Mouse (Mus musculus): ENCODE measurements around the gene Sucla2. TPM values are rescaled to one million over a fixed set of nuclear protein-coding genes. Genes with fewer than 3 reads are reported as not detected.

Sucla2 gene
- polyA plus RNA-seq (2016; fragmentation: Nextera tagmentation; extraction: Ambion mirVana): 138 and 179 TPM in 2 replicates

DNA sequence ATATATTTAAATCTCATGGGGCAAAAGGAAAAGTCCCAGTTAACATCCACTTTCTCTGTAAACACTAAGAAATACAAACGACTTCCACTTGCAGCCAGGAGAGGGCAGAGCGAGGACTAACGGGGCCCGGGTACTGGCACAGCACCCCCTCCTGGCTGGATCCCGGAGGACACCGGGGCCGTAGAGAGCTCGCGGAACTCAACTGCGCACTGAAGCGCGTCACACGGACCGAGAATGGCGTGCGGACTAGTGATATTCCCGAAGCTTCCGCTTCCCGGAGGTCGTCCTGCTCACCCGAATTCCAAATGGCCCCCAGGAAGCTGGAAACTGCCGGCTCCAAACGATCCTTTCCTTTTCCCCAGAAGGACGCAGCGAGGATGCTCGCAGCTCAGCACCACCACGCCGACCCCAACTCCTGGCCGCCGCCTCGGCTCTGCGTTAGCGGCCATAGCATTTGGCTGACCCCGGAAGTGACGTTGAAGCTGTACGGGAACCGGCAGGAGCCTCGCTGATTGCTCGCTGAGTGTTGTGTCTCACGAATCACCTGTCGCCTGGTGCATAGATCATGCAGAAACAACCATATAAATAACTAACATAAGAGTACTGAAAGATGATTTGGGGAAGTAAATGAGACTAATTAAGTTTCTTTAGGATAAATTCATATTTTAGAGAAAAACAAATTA, at the start of gene Sucla2:
Sucla2 (plus strand) TSS at position 554 of the 683 bp plus-strand sequence.
- Histone ChIP-seq H3K4me1 (no peaks in the 10 kb centered on the region), H3K4me3 (peak within 1 kb of the TSS; percentile 60), H3K36me3 (no peaks in the 10 kb centered on the region; the same call in 1 of the 2 replicates), H3K9me3 (no peaks in the 10 kb centered on the region), H3K27ac (peak within 1 kb of the TSS; percentile 91), H3K27me3 (ENCODE audit: insufficient read depth, poor library complexity, severe bottlenecking) (no peaks in the 10 kb centered on the region)
- under 1% methylated on average over 41 of the region's 41 CpGs for WGBS
- DNase-seq (ENCODE audit: low spot score): peak; percentile 96

DNA sequence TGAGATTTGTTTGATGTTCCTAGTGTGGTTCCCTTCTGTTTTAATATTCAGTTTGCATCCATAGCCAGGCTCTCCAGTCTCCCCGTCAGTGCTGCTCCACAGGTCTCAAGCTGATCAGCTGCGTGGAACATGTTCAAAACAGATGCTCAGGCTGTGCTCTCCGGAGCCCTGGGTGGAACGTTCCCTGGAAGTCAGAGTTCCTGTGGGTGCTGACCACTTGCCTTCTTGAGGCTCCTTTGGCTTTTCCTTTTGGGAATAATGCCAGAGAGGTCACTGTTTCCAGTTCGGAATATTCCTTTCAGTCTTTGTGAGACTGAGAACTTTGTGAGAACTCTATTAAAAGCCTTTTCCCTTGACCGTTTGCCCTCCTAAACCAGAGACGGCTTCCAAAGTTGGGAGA, 49.6 kb upstream of the Sucla2 start:
- no peak for DNase-seq (ENCODE audit: low spot score)
- Histone ChIP-seq H3K27me3 (ENCODE audit: insufficient read depth, poor library complexity, severe bottlenecking) (no peaks in the 10 kb centered on the region), H3K4me1 (peaks cover 6% of the 10 kb centered on the region; the same call in 1 of the 2 replicates), H3K4me3 (no peak overlapping the region), H3K36me3 (no peaks in the 10 kb centered on the region), H3K9me3 (no peaks in the 10 kb centered on the region), H3K27ac (no peak overlapping the region)
- 73% methylated on average over 7 of the region's 7 CpGs for WGBS

DNA sequence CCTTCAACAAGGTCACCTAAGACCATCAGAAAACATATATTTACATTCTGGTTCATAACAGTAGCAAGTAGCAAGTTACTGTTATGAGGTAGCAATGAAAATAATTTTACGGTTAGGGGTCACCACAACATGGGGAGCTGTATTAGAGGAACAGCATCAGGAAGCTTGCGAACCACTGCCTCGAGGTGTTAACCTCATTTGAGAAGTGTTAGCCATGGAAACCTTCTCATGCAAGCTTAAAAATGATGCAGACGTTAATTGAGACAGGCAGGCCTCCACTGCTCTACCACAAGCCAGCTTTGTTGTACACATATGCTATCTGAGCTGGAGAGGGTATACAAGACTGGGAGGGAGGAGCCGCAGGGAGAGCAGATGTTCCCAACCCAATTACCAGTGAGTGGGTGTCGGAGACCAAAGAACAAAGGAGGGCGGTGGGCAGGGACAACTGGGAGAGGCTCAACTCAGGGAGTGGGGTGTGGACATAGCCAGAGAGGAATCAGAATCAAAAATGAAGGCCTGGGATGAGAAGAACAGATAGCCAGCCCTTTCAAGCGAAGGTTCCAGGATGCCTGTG, 48.7 kb upstream of the Sucla2 start:
- Histone ChIP-seq H3K4me3 (no peak overlapping the region), H3K9me3 (no peaks in the 10 kb centered on the region), H3K27me3 (ENCODE audit: insufficient read depth, poor library complexity, severe bottlenecking) (no peaks in the 10 kb centered on the region), H3K27ac (no peak overlapping the region), H3K36me3 (no peaks in the 10 kb centered on the region), H3K4me1 (peaks cover 10% of the 10 kb centered on the region; the same call in 1 of the 2 replicates)
- 83% methylated on average over 8 of the region's 8 CpGs for WGBS
- DNase-seq (ENCODE audit: low spot score): no peak

DNA sequence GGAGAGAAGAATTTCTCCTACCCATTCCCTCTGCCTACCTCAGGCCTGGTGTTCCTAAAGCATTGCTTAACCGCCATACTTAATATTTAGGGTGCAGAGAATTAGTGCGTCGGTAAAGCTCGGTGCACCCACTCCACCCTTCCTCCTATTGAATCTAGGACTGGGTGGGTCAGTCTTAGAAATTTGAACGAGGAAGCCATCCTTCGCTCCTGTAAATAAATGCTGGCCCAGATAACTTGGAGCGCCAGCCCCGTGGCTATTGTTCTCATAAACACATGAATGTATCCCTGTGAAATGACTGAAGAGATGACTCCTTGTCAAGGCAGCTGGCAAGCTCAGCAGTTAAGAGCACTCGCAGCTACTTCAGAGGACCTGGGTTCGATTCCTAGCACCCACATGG, 48.0 kb upstream of the Sucla2 start:
- no peak for DNase-seq (ENCODE audit: low spot score)
- Histone ChIP-seq H3K4me3 (no peak overlapping the region), H3K36me3 (no peaks in the 10 kb centered on the region), H3K27me3 (ENCODE audit: insufficient read depth, poor library complexity, severe bottlenecking) (no peaks in the 10 kb centered on the region), H3K27ac (no peak overlapping the region), H3K9me3 (no peaks in the 10 kb centered on the region), H3K4me1 (peaks cover 14% of the 10 kb centered on the region; the same call in 1 of the 2 replicates)
- 90% methylated on average over 10 of the region's 10 CpGs for WGBS

DNA sequence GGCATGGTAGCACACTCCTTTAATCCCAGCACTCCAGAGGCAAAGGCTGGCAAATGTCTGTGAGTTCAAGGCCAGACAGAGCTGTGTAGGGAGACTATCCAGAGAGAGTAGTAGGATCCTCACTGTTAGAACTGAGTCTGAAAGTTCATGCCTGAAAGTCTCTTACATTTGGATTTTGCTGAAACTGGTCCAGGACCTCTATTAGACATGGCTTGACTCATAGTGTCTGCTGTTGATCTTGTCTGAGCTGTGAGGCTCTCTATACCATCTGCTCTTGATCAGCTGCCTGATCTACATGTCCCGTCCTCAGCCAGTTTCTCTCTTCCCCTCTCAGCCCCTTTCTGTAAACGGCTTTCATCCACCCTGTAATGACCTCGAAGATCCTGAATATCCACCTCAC, 46.8 kb upstream of the Sucla2 start:
- H3K9me3 ChIP-seq: no peaks in the 10 kb centered on the region
- no peak overlapping the region for H3K27ac ChIP-seq
- H3K4me1 ChIP-seq: peaks cover 14% of the 10 kb centered on the region; the same call in 1 of the 2 replicates
- 67% methylated on average over 3 of the region's 3 CpGs for WGBS
- DNase-seq (ENCODE audit: low spot score): no peak
- H3K27me3 ChIP-seq (ENCODE audit: insufficient read depth, poor library complexity, severe bottlenecking): no peaks in the 10 kb centered on the region
- H3K36me3 ChIP-seq: no peaks in the 10 kb centered on the region
- no peak overlapping the region for H3K4me3 ChIP-seq

DNA sequence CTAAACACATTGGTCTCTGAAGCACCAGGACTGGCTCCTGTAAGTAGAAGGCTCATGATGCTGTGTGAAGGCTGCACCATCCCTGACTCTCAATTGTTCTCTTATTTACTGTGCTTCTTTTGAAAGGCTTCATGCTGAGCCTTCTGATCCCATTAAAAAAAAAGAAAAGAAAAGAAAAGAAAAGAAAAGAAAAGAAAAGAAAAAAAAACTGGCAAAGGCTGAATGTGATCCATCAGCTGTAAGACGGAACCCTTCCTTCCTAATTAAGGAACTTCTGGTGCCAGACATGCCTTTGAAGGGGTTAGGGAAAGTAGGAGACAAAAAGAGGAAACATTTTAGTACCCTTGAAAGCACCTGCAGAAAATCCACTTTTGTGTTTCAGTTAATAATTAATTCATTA, 45.3 kb upstream of the Sucla2 start:
- Histone ChIP-seq H3K27me3 (ENCODE audit: insufficient read depth, poor library complexity, severe bottlenecking) (no peaks in the 10 kb centered on the region), H3K4me3 (no peak overlapping the region), H3K27ac (no peak overlapping the region), H3K9me3 (no peaks in the 10 kb centered on the region), H3K4me1 (0 out of 2 replicates have a peak, but pooled peaks cover 11% of the 10 kb centered on the region), H3K36me3 (no peaks in the 10 kb centered on the region)
- WGBS: 56% methylated on average over 1 of the region's 1 CpGs
- DNase-seq (ENCODE audit: low spot score): no peak

DNA sequence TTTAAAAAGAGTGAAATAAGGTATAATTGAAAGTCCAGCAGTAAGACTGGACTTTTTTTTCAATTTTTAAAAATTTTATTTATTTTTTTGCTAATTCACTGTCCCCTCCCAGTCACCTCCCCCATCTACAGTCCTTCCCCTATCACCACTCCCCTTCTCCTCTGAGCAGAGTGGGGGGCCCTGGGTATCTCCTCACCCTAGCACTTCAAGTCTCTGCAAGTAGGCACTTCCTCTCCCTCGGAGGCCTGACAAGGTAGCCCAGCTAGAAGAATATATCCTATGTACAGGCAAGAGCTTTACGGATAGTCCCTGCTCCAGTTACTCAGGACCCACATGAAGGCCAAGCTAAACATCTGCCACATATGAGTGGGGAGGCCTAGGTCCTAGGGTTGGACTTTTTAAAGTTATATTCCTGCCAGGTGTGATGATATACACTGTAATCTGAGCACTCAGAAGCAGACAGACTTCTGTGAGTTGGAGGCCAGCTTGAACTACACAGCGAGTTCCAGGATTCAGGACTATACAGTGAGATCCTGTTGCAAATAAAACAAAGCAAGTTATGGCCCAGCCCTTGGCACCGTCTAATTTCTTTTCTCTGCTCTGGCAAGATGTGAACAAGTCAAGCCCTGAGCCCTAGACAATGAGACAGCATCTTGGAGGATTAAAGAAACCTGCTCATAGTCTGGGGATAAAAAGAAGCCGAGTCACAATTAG, 41.4 kb upstream of the Sucla2 start:
- H3K27ac ChIP-seq: no peak overlapping the region

DNA sequence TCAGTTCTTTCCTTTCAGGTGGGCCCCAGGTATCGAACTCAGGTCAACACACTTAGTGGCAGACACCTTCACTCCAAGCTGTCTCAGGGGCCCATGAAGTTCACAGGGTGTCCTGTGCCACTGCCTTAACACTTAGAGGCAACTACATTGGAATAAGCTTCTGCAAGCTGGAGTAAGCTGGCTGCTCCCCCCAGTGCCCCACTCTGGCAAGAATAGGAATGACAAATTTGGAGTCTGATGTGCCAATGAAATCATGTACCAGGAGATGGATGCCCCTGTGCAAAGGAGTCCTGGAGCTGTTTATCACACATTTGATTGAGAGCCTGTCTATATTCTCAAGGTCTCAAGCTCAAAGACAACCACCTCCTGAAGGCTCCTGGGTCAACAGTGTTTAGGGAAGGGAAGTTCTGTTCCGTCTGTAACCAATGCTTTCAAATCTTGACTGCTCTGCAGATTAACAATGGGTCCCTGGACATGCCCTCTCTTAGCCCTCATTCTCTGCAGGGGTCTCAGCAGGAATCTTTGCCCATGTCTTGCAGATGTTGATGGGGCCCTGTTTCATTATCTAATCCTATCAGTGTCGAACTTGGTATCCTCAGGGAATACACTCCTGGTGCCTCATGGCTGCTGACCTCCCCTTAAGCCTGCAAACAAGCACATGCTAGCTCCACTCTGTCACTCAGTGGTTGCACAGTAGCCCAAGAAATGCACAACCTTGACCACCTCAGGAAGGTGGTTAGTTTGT, 40.6 kb upstream of the Sucla2 start:
- H3K9me3 ChIP-seq: no peaks in the 10 kb centered on the region
- 70% methylated on average over 3 of the region's 3 CpGs for WGBS
- no peaks in the 10 kb centered on the region for H3K36me3 ChIP-seq
- 0 out of 2 replicates have a peak, but pooled peaks cover 10% of the 10 kb centered on the region for H3K4me1 ChIP-seq
- peak; percentile 73 for DNase-seq (ENCODE audit: low spot score)
- H3K27me3 ChIP-seq (ENCODE audit: insufficient read depth, poor library complexity, severe bottlenecking): no peaks in the 10 kb centered on the region
- H3K27ac ChIP-seq: no peak overlapping the region
- H3K4me3 ChIP-seq: no peak overlapping the region

More for the DNA sequence above, 41.4 kb upstream of the Sucla2 start:
- Histone ChIP-seq H3K9me3 (no peaks in the 10 kb centered on the region), H3K27me3 (ENCODE audit: insufficient read depth, poor library complexity, severe bottlenecking) (no peaks in the 10 kb centered on the region), H3K4me1 (0 out of 2 replicates have a peak, but pooled peaks cover 11% of the 10 kb centered on the region), H3K4me3 (no peak overlapping the region), H3K36me3 (no peaks in the 10 kb centered on the region)
- no peak for DNase-seq (ENCODE audit: low spot score)
- 83% methylated on average over 5 of the region's 5 CpGs for WGBS

DNA sequence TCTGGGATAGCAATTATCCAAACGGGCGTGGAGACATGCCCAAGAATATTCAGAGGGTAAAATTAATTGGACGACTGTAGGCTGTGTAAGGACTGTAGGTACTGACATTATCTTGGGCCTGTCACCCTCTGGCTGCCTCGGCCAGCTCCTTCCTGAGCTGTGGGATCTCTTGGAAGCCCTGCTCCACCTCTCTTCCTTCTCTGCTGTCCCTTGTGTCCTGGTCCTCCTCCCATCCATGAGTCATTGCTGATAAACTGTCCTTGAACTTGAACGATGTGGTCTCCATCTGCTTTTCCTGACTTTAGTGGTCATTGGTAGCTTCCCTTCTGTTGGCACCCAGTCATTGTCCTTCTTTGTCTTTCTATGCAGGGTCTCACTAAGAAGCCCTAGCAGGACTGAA, 38.5 kb upstream of the Sucla2 start:
- DNase-seq (ENCODE audit: low spot score): no peak
- Histone ChIP-seq H3K27ac (no peak overlapping the region), H3K9me3 (0 out of 2 replicates have a peak, but pooled peaks cover 3% of the 10 kb centered on the region), H3K4me3 (no peak overlapping the region), H3K27me3 (ENCODE audit: insufficient read depth, poor library complexity, severe bottlenecking) (no peaks in the 10 kb centered on the region), H3K36me3 (no peaks in the 10 kb centered on the region), H3K4me1 (0 out of 2 replicates have a peak, but pooled peaks cover 2% of the 10 kb centered on the region)
- 49% methylated on average over 5 of the region's 5 CpGs for WGBS

DNA sequence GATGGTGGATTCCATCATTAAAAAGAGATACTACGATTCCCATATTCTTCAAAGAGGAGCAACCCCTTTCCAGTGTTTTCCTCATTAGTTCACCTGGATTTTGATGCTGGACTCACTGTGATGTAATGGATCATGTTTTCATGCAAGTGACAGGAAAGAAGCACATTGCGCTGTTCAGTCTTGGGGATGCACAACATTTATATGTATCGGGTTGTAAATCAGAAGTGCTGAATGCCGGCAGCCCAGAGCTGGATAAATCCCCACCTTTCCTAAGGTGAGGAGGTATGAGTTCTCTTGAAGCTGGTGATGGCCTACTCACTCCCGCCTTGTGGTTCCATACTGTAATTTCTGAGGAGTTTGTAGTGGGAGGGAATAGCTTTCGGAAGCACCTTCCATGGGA, 31.8 kb upstream of the Sucla2 start:
- Histone ChIP-seq H3K4me3 (no peak overlapping the region), H3K27ac (no peak overlapping the region), H3K36me3 (no peaks in the 10 kb centered on the region), H3K9me3 (0 out of 2 replicates have a peak, but pooled peaks cover 3% of the 10 kb centered on the region), H3K27me3 (ENCODE audit: insufficient read depth, poor library complexity, severe bottlenecking) (no peaks in the 10 kb centered on the region), H3K4me1 (no peaks in the 10 kb centered on the region)
- DNase-seq (ENCODE audit: low spot score): peak; percentile 66
- WGBS: 89% methylated on average over 6 of the region's 6 CpGs

DNA sequence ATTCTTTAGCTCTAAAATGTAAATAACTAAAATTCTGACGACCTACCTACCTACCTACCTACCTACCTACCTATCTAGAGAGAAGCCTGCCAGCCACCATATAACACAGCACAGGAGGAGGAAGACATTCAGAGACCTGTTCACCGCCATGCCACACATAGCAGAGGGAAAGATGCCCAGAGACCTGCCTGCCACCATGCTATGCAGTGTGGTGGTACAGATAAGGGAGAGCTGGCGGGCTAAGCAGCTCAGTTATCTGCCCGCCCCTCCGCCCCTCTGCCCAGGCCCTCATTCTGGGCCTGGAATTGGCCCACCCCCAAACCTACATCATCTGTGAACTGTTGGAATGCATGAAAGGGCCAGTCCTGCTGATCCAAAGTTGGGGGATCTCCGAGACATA, 31.0 kb upstream of the Sucla2 start:
- DNase-seq (ENCODE audit: low spot score): peak; percentile 58
- no peak overlapping the region for H3K27ac ChIP-seq
- H3K27me3 ChIP-seq (ENCODE audit: insufficient read depth, poor library complexity, severe bottlenecking): no peaks in the 10 kb centered on the region
- H3K4me1 ChIP-seq: no peaks in the 10 kb centered on the region
- no peak overlapping the region for H3K4me3 ChIP-seq
- whole genome bisulfite sequencing: 70% methylated on average over 6 of the region's 6 CpGs
- 0 out of 2 replicates have a peak, but pooled peaks cover 3% of the 10 kb centered on the region for H3K9me3 ChIP-seq
- H3K36me3 ChIP-seq: no peaks in the 10 kb centered on the region

DNA sequence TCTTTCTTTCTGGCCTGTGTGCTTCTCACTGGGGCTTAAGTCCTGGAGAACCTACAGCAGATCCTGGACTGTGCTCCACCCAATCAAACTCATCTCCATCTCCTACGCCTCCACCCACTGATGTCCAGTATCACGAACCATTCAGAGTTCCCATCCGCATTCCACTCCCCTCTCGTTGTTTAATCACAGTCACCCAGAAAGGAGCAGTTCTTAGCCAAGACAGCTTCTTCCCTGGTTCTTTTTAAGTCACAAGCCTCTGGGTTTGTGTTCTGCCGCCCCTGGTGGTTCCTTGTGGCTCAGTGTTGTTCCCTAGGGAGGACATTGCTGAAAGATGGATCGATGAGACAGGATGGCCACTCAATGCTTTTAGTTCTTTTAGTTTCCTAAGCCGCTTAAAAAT, 29.4 kb upstream of the Sucla2 start:
- 65% methylated on average over 7 of the region's 7 CpGs for WGBS
- no peak overlapping the region for H3K27ac ChIP-seq
- H3K36me3 ChIP-seq: no peaks in the 10 kb centered on the region
- H3K4me1 ChIP-seq: no peaks in the 10 kb centered on the region
- H3K27me3 ChIP-seq (ENCODE audit: insufficient read depth, poor library complexity, severe bottlenecking): no peaks in the 10 kb centered on the region
- no peak overlapping the region for H3K4me3 ChIP-seq
- 0 out of 2 replicates have a peak, but pooled peaks cover 3% of the 10 kb centered on the region for H3K9me3 ChIP-seq
- peak; percentile 50 for DNase-seq (ENCODE audit: low spot score)

Data from heart, embryonic 10.5 days (tissue).